Mouse (Mus musculus) cerebellum, adult 11 months (tissue): Measurements from ENCODE around the gene F5.

Experiments used
- DNase-seq: peaks from one replicate; pipeline ENCODE4 v3.0.0; 2022

F5 gene

GRCm38 (mm10) chr1:164236078-164236477 lies 84.4 kb downstream of the F5 start:
- DNase-seq = peak; percentile 26

- DNase-seq = no peak
Measured at GRCm38 (mm10) chr1:164241494-164241893, 89.9 kb downstream of the F5 start.

GRCm38 (mm10) chr1:164242809-164243208 lies 91.2 kb downstream of the F5 start:
- no peak for DNase-seq

DNA sequence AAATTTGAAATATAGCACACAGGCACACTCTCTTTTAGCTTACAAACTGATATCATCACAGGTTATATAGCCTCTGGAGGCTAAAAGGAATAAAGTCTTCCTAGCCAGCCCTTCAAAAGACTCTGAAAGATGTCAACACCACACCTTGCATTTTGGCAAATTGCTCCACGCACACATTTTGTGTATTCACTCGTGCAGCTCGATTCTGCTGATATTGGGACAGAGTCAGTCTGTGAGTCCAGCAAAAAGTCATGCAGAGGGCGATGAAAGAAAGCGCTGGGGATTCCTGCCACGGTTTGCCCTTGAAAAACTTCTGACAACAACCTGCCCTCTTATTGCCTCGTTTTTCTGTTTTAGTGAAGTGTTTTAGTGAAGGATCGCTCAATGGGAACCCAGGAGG lies 95.8 kb downstream of the F5 start:
- no peak for DNase-seq

GRCm38 (mm10) chr1:164247971-164248370 lies 96.3 kb downstream of the F5 start:
- peak; percentile 14 for DNase-seq

DNA sequence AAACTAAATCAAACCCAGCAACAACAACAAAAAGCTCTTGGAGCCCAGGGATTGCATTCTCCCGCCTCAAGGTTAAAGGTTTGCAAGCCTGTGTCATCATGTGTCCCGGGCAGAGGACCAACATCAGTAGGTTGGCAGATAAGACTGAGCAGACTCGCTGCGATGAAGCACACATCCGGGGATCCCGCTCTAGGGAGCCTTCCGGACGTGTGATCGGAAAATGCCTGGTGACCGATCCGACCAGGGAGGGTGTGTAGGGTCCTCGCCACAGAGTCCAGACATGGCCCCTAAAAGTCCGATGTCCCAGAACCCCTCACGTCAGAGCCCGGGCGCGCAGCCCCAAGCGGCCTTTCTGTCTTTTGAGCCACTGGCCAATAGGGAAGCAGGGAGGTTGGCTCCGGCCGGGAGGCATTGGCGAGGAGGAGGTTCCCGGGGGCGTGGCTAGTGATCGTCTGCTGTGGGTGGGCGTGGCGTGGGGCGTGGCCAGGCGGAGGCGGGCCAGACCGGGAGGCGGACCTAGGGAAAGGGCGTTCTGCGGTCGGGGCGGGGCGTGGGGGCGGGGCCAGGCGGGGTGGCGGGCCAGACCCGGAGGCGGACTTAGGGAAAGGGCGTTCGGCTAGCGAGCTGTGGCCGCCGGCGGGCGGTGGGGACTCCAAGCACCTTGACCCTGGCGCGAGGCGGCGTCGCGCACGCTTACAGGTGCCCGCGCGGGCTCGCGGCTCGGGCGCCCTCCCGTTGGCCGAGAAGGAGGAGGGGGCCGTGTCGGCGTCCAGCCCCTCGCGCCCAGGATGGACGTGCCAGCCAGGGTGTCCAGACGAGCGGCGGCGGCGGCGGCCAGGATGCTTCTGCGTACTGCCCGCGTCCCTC lies 97.1 kb downstream of the F5 start, which contains the start of gene Slc19a2:
TSS of gene Slc19a2 (plus strand) at position 582 of the 867 bp plus-strand sequence.
- peak; percentile 98 for DNase-seq

GRCm38 (mm10) chr1:164249332-164249711 lies 97.7 kb downstream of the F5 start:
- no peak for DNase-seq

- DNase-seq = no peak
Measured at GRCm38 (mm10) chr1:164250391-164251150, 98.9 kb downstream of the F5 start.

GRCm38 (mm10) chr1:164251438-164251837 lies 99.8 kb downstream of the F5 start:
- DNase-seq = no peak

- no peak for DNase-seq
Measured at GRCm38 (mm10) chr1:164252551-164252950, 100.9 kb downstream of the F5 start.

DNA sequence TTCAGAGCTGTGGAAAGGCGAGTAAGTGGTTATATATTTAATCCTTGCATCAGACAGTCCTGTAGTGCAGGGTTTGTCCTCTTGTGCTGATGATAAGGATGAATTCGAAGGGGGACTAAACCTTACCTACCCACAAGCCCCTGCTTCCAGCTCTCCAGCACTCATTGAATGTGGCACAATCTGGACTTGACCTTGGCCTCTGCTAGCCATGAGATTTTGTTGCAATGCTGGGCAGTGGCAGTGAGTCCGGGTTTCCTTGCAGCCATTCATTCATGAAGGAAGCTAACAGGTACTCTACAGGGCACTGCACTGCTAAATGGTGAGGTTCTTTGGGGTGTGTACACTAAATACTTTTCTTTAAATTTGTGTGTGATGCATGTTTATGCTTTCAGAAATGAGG lies 103.2 kb downstream of the F5 start:
- no peak for DNase-seq

GRCm38 (mm10) chr1:164260171-164261028 lies 108.8 kb downstream of the F5 start:
- DNase-seq = no peak

GRCm38 (mm10) chr1:164261553-164261952 lies 109.9 kb downstream of the F5 start:
- no peak for DNase-seq
